Mouse (Mus musculus): ENCODE results near the gene Ldb2. TPM values are rescaled to one million over a fixed set of nuclear protein-coding genes. Genes with fewer than 3 reads are reported as not detected.

Ldb2 gene
- polyA plus RNA-seq, 1 experiment: 40.3 TPM

DNA sequence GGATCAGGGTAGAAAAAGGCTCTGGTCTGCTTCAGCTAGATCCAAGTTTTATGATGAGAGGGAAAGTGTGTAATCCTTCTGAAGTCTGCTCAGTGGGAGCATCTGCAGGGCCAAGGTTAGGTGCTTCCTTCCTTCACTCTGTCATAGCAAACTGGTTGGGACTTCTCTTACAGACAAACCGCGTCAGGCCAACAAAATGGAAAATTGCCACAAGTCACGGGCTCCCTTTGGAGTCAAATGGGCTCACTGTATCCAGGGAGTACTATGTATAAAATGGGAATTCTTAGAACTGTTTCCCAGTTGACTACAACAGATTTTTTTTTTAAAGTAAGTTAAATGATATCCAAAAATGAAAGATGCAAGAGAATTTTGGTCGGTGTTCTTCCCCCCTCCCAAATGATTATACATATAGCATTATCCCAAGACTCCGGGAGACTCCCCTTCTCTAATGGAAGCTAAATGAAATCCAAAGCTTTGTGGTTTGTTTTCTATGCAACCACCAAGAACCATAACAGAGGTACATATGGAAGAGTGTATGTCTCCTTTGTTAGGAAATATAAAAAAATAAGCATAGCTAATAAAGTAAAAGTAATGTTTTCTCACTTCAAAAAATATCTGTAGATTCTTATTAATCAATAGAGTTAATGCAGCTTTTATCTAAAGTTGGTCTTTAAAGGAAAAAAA, 262.0 kb downstream of the Ldb2 start:
- TF ChIP-seq CTCF (IDR thresholded peaks at IDR 0.05; ENCODE audit: borderline replicate concordance, extremely low read depth, insufficient read depth, insufficient read length) (no peak), POLR2A (IDR thresholded peaks at IDR 0.05; ENCODE audit: borderline replicate concordance, extremely low read depth, insufficient read depth, insufficient read length, poor library complexity, severe bottlenecking) (no peak)
- peak; percentile 60 for DNase-seq (ENCODE audit: low read depth)

DNA sequence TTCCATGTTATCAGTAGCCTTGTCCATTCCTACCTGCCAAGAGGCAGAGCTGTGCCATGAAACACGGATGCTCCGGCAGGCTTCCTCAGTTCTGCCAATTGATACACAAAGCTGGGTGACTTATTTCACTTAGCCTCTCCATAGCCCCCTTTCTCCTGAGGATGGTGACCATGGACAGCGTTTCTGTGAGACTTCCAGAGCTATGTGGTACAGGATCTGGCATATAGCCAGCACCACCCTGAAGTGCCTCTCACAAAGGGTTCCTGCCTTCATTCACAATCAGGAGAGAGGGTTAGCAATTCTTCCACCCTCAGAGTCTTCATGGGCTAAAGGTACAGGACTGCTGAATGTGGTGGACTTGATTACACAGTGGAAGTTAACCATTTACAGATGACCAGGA, 270.0 kb downstream of the Ldb2 start:
- TF ChIP-seq CTCF (IDR thresholded peaks at IDR 0.05; ENCODE audit: borderline replicate concordance, extremely low read depth, insufficient read depth, insufficient read length) (no peak), POLR2A (IDR thresholded peaks at IDR 0.05; ENCODE audit: borderline replicate concordance, extremely low read depth, insufficient read depth, insufficient read length, poor library complexity, severe bottlenecking) (no peak)

DNA sequence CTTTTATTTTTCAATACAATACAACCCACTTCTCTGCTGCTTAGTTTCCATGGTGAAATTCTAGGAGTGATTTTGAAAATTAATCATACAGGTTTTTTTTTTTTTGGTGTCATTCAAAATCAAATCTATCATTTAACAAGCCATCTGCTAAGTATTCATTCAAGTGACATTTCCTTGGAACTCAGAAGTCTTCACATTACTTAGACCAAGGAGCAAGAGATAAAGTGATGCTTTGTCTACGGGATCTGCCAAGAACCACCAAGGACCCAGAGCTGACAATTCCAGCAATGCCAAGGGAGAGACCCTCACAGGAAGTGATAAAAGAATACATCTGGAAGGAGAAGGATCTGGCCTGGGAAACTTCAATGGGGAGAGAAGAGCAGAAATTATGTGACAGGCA, 270.5 kb downstream of the Ldb2 start:
- TF ChIP-seq POLR2A (IDR thresholded peaks at IDR 0.05; ENCODE audit: borderline replicate concordance, extremely low read depth, insufficient read depth, insufficient read length, poor library complexity, severe bottlenecking) (no peak), CTCF (IDR thresholded peaks at IDR 0.05; ENCODE audit: borderline replicate concordance, extremely low read depth, insufficient read depth, insufficient read length) (no peak)
- DNase-seq (ENCODE audit: low read depth): peak; percentile 69

More for the DNA sequence above, 270.0 kb downstream of the Ldb2 start:
- no peak for DNase-seq (ENCODE audit: low read depth)

DNA sequence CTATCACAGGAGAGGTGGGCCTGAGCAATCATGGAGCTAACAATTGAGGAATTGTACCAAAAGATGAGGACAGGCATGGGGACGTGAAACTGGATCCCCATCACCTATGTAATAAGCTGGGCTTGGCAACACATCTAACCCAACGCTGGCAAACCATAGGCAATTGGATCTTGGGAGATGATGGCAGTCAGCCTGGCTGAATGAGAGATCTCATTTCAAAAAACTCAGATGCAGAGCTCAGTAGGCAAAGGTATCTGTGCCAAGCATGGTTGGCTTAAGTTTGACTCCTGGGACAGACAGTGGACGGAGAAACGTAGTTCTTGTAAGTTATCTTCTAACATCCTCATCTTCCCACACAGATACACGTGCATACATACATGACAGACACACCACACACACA, 294.3 kb downstream of the Ldb2 start:
- no peak for TF ChIP-seq CTCF (IDR thresholded peaks at IDR 0.05; ENCODE audit: borderline replicate concordance, extremely low read depth, insufficient read depth, insufficient read length)
- no peak for DNase-seq (ENCODE audit: low read depth)

DNA sequence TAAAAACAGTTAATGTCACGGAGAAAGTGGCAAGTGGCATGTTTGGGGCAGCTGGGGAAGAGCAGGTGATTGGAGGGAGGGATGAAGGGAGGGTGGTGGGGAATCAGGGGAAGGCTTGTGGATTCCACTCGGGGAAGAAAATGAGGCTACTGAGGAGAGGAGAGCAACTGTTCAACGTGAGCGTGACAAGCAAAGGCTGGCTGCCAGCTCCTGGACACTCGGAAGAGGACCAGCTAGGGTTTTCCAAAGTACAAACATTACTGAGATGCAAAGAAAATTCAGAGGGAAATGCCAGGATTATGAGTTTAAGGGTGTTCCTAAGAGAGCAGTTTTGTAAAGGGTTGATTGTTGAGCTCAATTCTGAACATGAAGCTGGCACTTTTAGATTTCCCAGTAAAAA, 294.7 kb downstream of the Ldb2 start:
- no peak for TF ChIP-seq CTCF (IDR thresholded peaks at IDR 0.05; ENCODE audit: borderline replicate concordance, extremely low read depth, insufficient read depth, insufficient read length)
- TF ChIP-seq POLR2A (IDR thresholded peaks at IDR 0.05; ENCODE audit: borderline replicate concordance, extremely low read depth, insufficient read depth, insufficient read length, poor library complexity, severe bottlenecking): no peak
- no peak for DNase-seq (ENCODE audit: low read depth)

DNA sequence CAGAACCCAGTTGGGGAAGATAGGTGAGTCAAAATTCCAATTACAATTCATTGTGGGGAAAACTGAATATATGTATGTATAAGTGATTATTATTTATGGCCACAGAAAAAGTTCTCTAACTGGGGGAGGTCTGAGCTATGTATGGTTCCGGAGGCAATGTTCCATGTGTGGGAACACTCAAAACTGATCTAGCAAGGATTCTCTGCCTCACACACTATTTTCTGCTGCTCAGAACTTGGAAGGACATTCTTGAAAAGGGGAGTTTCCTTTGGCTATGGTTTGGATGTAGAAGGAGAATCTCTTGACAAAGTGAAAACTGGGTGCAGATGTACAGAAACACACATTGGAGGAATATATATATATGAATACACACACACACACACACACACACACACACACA, 301.3 kb downstream of the Ldb2 start:
- TF ChIP-seq CTCF (IDR thresholded peaks at IDR 0.05; ENCODE audit: borderline replicate concordance, extremely low read depth, insufficient read depth, insufficient read length): no peak
- no peak for TF ChIP-seq POLR2A (IDR thresholded peaks at IDR 0.05; ENCODE audit: borderline replicate concordance, extremely low read depth, insufficient read depth, insufficient read length, poor library complexity, severe bottlenecking)
- no peak for DNase-seq (ENCODE audit: low read depth)

DNA sequence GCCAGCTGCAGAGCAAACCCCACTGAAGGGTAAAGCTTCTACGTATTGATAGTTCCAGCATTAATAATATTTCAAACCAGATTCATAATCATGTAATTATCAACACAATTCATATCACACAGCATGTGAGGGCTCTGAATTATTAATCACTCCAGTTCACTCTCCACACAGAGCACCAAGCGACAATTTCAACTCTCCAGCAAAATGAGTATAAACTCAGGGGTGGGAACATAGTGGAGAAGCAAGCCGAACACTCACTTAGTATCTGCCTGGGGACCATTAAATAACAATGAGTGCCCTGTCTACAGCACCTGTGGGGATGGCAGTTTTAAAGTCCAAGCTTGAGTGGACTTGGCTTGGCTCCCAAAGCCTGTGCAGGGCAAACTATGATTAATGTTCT, 302.6 kb downstream of the Ldb2 start:
- no peak for DNase-seq (ENCODE audit: low read depth)
- TF ChIP-seq CTCF (IDR thresholded peaks at IDR 0.05; ENCODE audit: borderline replicate concordance, extremely low read depth, insufficient read depth, insufficient read length) (no peak), POLR2A (IDR thresholded peaks at IDR 0.05; ENCODE audit: borderline replicate concordance, extremely low read depth, insufficient read depth, insufficient read length, poor library complexity, severe bottlenecking) (no peak)

DNA sequence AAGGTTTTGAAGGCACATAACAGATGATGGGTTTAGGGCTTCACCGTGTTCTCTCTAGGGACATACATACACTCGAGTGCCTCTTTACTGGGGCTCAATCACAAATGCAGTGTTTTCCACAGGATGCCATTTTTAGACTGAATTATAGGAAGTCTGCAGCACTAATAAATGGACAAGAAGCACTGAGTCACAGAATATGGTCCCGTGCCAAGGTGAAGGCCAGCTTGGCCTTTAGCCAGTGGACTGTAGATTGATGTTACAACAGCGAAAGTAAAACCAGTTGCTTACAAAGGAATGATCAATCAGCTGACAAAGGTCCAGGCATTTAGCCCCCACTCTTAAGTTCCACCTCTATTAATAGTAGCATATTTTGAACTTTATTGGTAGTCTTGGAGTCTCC, 304.4 kb downstream of the Ldb2 start:
- TF ChIP-seq CTCF (IDR thresholded peaks at IDR 0.05; ENCODE audit: borderline replicate concordance, extremely low read depth, insufficient read depth, insufficient read length): no peak
- DNase-seq (ENCODE audit: low read depth): no peak

DNA sequence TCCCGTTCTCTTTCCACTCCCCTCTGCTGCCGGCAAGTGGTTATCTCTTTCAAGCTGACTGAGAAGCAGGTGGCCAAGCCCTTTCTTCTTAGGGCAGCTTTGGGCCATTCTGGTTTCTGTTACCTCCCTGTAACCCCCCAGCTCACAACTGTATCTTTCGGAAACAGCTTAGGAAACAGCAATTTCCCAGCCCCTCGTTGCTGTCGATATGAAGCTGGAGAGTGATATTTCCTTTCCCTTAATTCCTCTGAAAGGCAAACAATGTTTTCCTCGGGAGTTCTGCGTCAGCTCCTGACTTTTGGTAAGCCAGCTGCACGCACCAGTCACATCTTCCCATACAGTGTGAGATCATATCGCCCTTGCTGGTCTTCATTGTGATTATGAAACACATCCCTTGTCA, 305.3 kb downstream of the Ldb2 start:
- TF ChIP-seq CTCF (IDR thresholded peaks at IDR 0.05; ENCODE audit: borderline replicate concordance, extremely low read depth, insufficient read depth, insufficient read length) (no peak), POLR2A (IDR thresholded peaks at IDR 0.05; ENCODE audit: borderline replicate concordance, extremely low read depth, insufficient read depth, insufficient read length, poor library complexity, severe bottlenecking) (no peak)
- no peak for DNase-seq (ENCODE audit: low read depth)

DNA sequence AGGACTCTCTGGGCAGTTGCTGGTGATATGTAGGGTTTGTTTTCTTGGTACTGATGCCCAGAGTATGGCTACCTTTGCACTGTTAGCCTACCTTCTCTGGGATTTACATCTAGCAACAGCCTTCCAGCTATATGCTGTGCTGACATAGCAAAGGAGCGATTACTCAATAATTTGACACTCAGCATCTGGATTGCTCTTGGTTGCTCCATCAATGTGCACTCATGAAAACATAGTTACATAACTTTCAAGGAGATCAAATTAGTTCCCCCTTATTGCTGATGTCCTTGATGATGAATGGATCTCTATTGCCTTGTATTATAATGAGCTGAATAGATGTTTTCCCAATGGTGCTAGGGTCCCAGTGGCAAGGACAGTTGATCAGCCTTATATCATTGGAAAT, 308.0 kb downstream of the Ldb2 start:
- TF ChIP-seq CTCF (IDR thresholded peaks at IDR 0.05; ENCODE audit: borderline replicate concordance, extremely low read depth, insufficient read depth, insufficient read length) (no peak), POLR2A (IDR thresholded peaks at IDR 0.05; ENCODE audit: borderline replicate concordance, extremely low read depth, insufficient read depth, insufficient read length, poor library complexity, severe bottlenecking) (no peak)
- DNase-seq (ENCODE audit: low read depth): no peak

DNA sequence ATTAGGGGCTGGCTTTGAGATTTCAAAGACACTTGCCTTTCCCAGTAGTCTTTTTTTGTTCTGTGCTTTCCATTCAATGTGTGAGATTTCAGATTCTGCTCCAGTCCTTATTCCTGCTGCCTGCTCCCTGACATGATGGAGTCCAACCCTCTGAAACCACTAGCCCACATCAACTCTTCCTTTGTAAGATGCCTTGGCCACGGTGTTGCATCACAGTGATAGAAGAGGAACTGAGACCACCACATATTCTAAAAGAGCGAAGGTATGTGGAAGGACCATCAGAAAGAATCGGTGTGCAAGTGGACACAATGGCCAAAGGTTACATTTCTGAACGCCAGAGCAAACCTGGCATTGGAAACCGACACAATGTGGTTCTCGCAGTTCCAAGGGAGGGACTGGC, 309.0 kb downstream of the Ldb2 start:
- TF ChIP-seq POLR2A (IDR thresholded peaks at IDR 0.05; ENCODE audit: borderline replicate concordance, extremely low read depth, insufficient read depth, insufficient read length, poor library complexity, severe bottlenecking) (no peak), CTCF (IDR thresholded peaks at IDR 0.05; ENCODE audit: borderline replicate concordance, extremely low read depth, insufficient read depth, insufficient read length) (no peak)
- no peak for DNase-seq (ENCODE audit: low read depth)

DNA sequence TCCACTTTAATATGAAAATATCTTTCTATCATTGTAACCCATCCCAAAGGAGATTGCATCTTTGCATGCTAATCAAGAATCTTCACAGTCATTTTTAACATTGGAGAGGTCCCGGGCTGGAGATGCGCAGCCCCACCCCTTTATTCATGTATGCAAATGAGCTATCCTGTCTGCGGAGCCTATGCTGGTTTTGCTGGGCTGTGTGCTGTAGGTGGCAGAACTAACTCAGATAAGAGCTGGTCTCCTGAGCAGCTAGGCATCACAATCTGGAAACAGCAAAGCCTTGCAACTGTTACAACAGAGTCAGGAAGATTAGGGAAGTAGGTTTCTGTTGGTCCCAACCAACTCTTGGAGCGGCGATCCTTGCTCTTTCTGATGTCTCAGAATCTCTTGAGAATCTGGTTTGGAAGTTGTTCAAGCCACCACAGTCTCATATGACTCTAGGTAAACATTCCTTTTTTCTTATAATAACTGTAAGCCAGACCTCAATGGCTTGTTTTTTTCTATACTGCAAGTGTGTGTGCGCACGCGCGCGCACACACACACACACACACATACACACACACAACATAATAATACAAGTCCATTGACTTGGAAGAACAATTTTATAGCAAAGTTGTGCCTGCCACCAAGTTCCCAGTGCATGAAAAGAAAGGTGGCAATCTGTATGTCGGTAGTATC, 315.9 kb downstream of the Ldb2 start:
- peak; percentile 91 for DNase-seq (ENCODE audit: low read depth)
- TF ChIP-seq CTCF (IDR thresholded peaks at IDR 0.05; ENCODE audit: borderline replicate concordance, extremely low read depth, insufficient read depth, insufficient read length) (peak; percentile 63; the same call in 1 of the 2 replicates), POLR2A (IDR thresholded peaks at IDR 0.05; ENCODE audit: borderline replicate concordance, extremely low read depth, insufficient read depth, insufficient read length, poor library complexity, severe bottlenecking) (no peak)

Measured in brain, embryonic 14.5 days (tissue).